Comparison of ENCODE assay signal across 27 mouse cellular contexts in the genomic region with DNA sequence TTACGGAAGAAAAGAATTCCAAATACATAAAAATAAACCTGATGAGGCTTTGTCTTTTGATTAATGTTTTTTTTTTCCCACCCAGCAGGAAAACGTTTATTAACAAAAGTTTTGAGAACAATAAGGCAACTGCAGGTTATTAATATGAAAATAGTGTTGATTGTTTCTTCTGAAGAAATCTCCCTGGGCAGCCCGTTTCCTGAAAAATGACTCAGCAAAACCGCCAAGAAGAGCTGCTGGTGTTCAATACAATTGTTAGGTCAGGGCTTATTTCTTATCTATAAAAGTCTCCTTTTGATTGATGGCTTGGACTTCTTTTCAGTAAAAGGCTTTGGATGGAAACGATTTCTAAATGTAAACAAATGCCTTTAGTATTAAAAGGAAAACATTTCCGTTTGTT. TPM values are rescaled to one million over a fixed set of nuclear protein-coding genes. Genes with fewer than 3 reads are reported as not detected.
A peak's percentile ranks its signal among the peaks of the same experiment; 100 is the strongest.
DNase-seq lines count a peak whose midpoint lies in the region; ATAC-seq and TF ChIP-seq lines count a peak whose summit lies in the region.
"Had no signal": no experiment of that assay in that cellular context is flagged by ENCODE, and none has a peak within 500 bp of the region (broad histone marks: within the 10 kb centered on the region; RNA-seq: fewer than 3 reads in every experiment).

No protein-coding gene starts in this region.

- H3K36me3 ChIP-seq in liver, postnatal 0 days (replicated peaks; ENCODE audit: insufficient read depth, low read length), result no peaks in the 10 kb centered on the region
- H3K36me3 ChIP-seq in midbrain, embryonic 10.5 days, result no peaks in the 10 kb centered on the region
- H3K36me3 ChIP-seq: embryonic facial prominence, embryonic 10.5 days; embryonic facial prominence, embryonic 15.5 days; forebrain, embryonic 12.5 days; heart, embryonic 13.5 days; limb, embryonic 10.5 days; limb, embryonic 15.5 days; midbrain, embryonic 13.5 days had no signal

- no peak overlapping the region for H3K4me2 ChIP-seq in liver, postnatal 0 days (ENCODE audit: low read depth, low read length)
- H3K4me2 ChIP-seq: embryonic facial prominence, embryonic 15.5 days; forebrain, embryonic 12.5 days; heart, embryonic 13.5 days; limb, embryonic 15.5 days; midbrain, embryonic 13.5 days had no signal

- H3K27ac ChIP-seq in gastrocnemius, adult 2 months, result peak overlapping the region; percentile 68
- no peak overlapping the region for H3K27ac ChIP-seq in liver, postnatal 0 days (ENCODE audit: low read depth)
- H3K27ac ChIP-seq in midbrain, embryonic 10.5 days (replicated peaks), result no peak overlapping the region
- H3K27ac ChIP-seq: embryonic facial prominence, embryonic 10.5 days; embryonic facial prominence, embryonic 15.5 days; forebrain, embryonic 12.5 days; heart, embryonic 13.5 days; limb, embryonic 10.5 days; limb, embryonic 15.5 days; midbrain, embryonic 13.5 days had no signal

- peak; percentile 45 for TF ChIP-seq EP300 in liver, postnatal 0 days (IDR thresholded peaks at IDR 0.05; ENCODE audit: low read depth)

- TF ChIP-seq CTCF in gastrocnemius, adult 2 months (IDR thresholded peaks at IDR 0.05), result no peak
- no peak for TF ChIP-seq CTCF in liver, postnatal 0 days (IDR thresholded peaks at IDR 0.05; ENCODE audit: low read depth)

- H3K27me3 ChIP-seq in liver, postnatal 0 days (ENCODE audit: insufficient read depth, low read length), result no peaks in the 10 kb centered on the region
- H3K27me3 ChIP-seq in midbrain, embryonic 10.5 days (ENCODE audit: low read depth, poor library complexity, severe bottlenecking), result peaks cover 14% of the 10 kb centered on the region
- H3K27me3 ChIP-seq: embryonic facial prominence, embryonic 15.5 days; limb, embryonic 15.5 days had no signal

- no peaks in the 10 kb centered on the region for H3K9me3 ChIP-seq in liver, postnatal 0 days (ENCODE audit: low read length)
- H3K9me3 ChIP-seq in midbrain, embryonic 10.5 days (replicated peaks), result no peaks in the 10 kb centered on the region
- H3K9me3 ChIP-seq: embryonic facial prominence, embryonic 10.5 days; embryonic facial prominence, embryonic 15.5 days; forebrain, embryonic 12.5 days; heart, embryonic 13.5 days; limb, embryonic 10.5 days; limb, embryonic 15.5 days; midbrain, embryonic 13.5 days had no signal

- ATAC-seq in liver, postnatal 0 days, result no peak
- ATAC-seq: activated CD4-positive, CD25-positive, alpha-beta regulatory T cell, adult 4 months; forebrain, postnatal 0 days; intestine, embryonic 16.5 days; midbrain, embryonic 13.5 days had no signal

- H3K4me3 ChIP-seq in gastrocnemius, adult 2 months, result no peak overlapping the region
- no peak overlapping the region for H3K4me3 ChIP-seq in liver, postnatal 0 days (ENCODE audit: low read depth, low read length)
- no peak overlapping the region for H3K4me3 ChIP-seq in midbrain, embryonic 10.5 days
- H3K4me3 ChIP-seq: embryonic facial prominence, embryonic 10.5 days; embryonic facial prominence, embryonic 15.5 days; forebrain, embryonic 12.5 days; heart, embryonic 13.5 days; limb, embryonic 10.5 days; limb, embryonic 15.5 days; midbrain, embryonic 13.5 days had no signal

- WGBS in liver, postnatal 0 days (ENCODE audit: insufficient replicate concordance), result 26% methylated on average over 6 of the region's 6 CpGs
- 78% methylated on average over 6 of the region's 6 CpGs for WGBS in midbrain, embryonic 10.5 days

- DNase-seq in gastrocnemius, adult 2 months, result no peak
- DNase-seq in gastrocnemius, postnatal 14 days, result no peak
- DNase-seq in liver, postnatal 0 days, result no peak
- DNase-seq in liver (no peak), 416B (ENCODE audit: low read depth) (peak; percentile 87)
- DNase-seq in c-Kit-positive CD71-positive TER-119-negative erythroid progenitor cells, embryonic 14.5 days (ENCODE audit: low read depth), result peak; percentile 46
- no peak for DNase-seq in midbrain, embryonic 10.5 days (ENCODE audit: low spot score)
- no peak for DNase-seq in thymus, postnatal 0 days (ENCODE audit: low spot score)
- DNase-seq: adrenal gland, adult 2 months; adrenal gland, postnatal 36 days; cerebellum, adult 2 months; cerebellum, postnatal 25 days; forebrain, postnatal 0 days; gastrocnemius, postnatal 10 days; heart, postnatal 10 days; kidney, adult 8-10 months; kidney, postnatal 14 days; layer of hippocampus, adult 9-11 months had no signal

- H3K9ac ChIP-seq in liver, postnatal 0 days (replicated peaks), result no peak overlapping the region
- H3K9ac ChIP-seq: embryonic facial prominence, embryonic 15.5 days; forebrain, embryonic 12.5 days; forebrain, postnatal 0 days; heart, embryonic 13.5 days; limb, embryonic 15.5 days; midbrain, embryonic 13.5 days had no signal

- H3K4me1 ChIP-seq in liver, postnatal 0 days (ENCODE audit: insufficient read depth), result peaks cover 2% of the 10 kb centered on the region; the same call in 1 of the 2 replicates
- peaks cover 4% of the 10 kb centered on the region; the same call in 1 of the 2 replicates for H3K4me1 ChIP-seq in midbrain, embryonic 10.5 days
- H3K4me1 ChIP-seq: embryonic facial prominence, embryonic 15.5 days; forebrain, embryonic 12.5 days; limb, embryonic 10.5 days; limb, embryonic 15.5 days; midbrain, embryonic 13.5 days had no signal

- intact Hi-C loops in gastrocnemius, adult 2 months (cut with DNase I), result no loop called here
- intact Hi-C loops in gastrocnemius, postnatal 14 days (cut with DNase I; ENCODE audit: low total_unique reads), result loop anchor here (5.0 kb wide), 1 partner anchor 34 kb away; no protein-coding TSS in a partner anchor

RNA-seq across cellular contexts. Expression of a gene that starts 21.6 kb away (rescaled TPM):
- 10 to 100 TPM; 51.3 to 67.3 TPM for total RNA-seq in gastrocnemius, adult 2 months (2021)
- total RNA-seq in gastrocnemius, postnatal 14 days (2021), result 10 to 100 TPM; 39.4 to 41.9 TPM
- polyA plus RNA-seq in liver, postnatal 0 days (2015; fragmentation: Nextera tagmentation; extraction: Ambion mirVana), result 15.2 and 18.9 TPM in 2 replicates
- polyA plus RNA-seq in midbrain, embryonic 10.5 days (2016; fragmentation: Nextera tagmentation; extraction: Ambion mirVana), result 7.6 and 7.9 TPM in 2 replicates
- 16.5 and 16.8 TPM in 2 replicates for polyA plus RNA-seq in thymus, postnatal 0 days (2015; fragmentation: Nextera tagmentation; extraction: Ambion mirVana)

Comparison
In these comparisons a context has a peak if more than half of its experiments do, and no peak if none do; other contexts are left out.
1. DNase-seq: peak in 416B (single experiment) and c-Kit-positive CD71-positive TER-119-negative erythroid progenitor cells, embryonic 14.5 days (single experiment); none in gastrocnemius, adult 2 months (single experiment), gastrocnemius, postnatal 14 days (single experiment), liver, postnatal 0 days (single experiment), liver (single experiment), midbrain, embryonic 10.5 days (single experiment) and thymus, postnatal 0 days (single experiment).